Mouse (Mus musculus) cerebellum, adult 8-10 months (tissue): ENCODE measurements at regions not wholly inside any gene's neighbourhood (a gene's known extent, or its start where the extent isn't known, plus 50 kb on each side); places are given as distances from the start of the nearest gene placed in this dataset.
A peak's percentile ranks its signal among the peaks of the same experiment; 100 is the strongest.

Source experiments
- DNase-seq: peaks from one replicate; pipeline ENCODE4 v3.0.0; 2022

DNA sequence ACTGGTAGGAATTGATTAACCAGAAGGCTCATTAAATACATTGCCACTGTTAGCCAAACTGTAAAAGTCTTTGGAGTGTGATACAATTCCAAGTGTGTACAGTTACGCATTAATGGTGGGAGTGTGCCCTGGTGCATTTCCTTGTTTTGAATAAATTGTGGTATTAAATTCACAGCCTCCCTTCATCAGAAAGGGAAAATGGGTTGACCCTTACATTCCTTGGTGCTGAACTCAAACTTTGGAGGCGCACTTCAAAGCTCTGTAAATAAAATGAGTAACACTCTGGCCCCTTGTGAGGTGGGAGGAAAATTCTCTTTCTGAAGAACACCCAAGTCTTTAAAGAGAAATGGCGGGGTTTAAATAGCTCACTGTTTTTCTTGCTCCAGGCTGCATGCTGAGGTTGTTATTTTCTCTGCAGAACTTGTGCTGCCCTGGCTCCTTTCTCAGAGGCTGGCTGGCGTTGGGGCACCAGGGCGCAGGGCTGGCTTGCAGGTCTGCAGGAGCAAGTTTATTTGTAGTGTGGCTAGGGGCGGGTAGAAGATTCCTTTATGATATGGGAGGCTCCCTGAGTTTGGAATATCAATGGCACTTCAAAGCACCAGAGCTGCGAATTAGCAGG lies 266.7 kb downstream of the Gpat3 start:
- DNase-seq: no peak

DNA sequence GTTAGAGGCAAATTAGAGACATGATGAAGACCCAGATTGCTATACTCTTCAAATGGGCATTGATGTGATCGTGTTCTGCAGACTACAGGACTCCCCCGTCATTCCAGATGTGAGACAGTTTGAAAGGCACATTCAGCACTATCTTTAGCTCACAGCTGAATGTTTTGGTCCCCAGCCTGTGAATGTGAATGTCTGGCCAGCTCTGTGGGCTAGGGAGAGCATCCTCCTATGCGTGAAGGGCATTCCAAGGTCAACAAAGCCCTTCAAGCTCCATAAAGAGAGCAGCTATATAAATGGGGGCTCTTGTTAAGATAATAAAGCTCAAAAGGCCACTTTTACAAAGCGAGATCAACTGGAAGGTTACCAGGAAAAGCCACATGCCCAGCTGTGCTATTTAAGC lies 266.1 kb downstream of the Gpat3 start:
- DNase-seq: no peak

DNA sequence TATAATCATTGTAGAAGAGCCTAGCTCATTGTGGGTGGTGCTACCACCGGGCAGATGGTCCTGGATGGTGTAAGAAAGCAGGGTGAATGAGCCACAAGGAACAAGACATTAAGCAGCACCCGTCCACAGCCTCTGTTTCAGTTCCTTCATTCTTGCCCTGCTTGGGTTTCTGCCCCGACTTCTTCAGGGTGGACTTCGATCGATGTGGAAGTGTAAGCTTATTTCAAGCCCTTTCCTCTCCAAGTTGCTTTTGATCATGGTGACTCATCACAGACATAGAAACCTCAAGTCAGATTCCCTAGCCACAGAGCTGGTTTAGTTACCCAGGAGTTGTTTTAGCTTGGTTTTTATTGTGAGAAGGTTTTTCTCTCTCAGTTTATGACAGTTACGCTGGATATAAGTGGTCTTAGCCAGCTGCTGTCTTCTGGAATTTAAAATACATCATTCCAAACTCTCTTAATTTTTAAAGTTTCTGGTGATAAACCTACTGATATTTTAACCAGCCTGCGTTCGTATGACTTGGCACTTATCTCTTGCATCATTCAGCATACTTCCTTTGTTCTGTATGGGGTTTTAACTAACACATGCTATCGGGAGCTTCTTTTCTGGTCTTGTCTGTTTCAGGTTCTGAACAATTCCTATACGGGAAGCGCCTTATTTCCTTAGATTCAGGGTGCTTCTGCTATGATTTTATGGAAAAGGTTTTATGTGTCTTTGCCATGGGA lies 255.6 kb downstream of the Gpat3 start:
- no peak for DNase-seq

DNA sequence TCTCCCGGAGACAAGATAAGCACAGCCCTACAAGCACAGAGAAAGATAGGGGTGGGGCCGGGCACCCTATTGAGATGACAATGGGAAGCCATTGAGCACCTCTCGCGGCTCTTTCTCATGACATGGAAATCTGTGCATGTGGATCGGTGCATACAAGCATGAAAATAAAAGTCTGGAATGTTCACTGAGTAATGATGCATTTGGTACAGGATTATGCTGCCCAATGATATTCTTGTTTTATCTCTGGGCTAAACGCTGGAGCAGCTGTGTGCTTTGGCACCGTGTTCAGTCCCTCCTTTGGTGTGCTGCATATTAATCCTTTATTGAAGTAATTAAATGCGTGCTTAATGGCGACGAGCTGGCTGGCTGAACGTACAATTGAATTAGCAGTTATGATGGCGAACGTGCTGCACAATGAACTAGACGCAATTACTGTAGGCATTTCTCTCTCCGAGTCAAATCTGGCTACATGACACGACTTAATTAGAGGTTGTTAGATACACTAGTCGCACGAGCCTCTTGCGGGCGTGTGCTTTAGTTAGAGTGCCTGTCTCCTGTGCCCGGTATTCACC lies 245.6 kb downstream of the Gpat3 start:
- DNase-seq: no peak

DNA sequence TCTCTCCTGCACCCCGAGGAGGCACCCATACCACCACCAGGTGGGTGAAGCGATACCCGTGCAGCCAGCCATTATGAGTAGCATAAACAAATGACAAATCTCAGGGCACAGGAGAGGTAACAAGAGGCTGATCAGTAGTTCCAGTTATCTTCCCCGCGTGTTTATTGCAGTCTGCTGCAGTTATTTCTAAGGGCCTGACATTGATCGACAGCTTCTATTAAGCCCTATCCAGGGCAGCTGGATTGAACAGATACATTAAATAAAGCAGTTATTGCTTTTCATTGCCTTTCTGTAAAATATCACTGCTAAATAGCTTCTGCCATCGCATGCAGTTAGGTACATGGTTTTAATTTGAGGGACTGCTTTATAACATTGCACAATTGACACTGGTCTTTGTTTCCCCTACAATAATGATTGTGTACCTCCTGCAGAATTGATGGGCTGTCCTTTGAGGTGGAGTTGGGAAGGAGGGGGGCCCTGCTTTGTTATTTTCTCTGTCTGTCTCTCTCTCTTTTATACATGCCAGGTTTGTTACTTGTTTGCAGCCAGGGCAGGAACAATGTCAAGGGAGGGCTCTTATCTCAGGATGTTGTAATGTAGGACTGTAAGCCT lies 245.0 kb downstream of the Gpat3 start:
- DNase-seq: no peak

DNA sequence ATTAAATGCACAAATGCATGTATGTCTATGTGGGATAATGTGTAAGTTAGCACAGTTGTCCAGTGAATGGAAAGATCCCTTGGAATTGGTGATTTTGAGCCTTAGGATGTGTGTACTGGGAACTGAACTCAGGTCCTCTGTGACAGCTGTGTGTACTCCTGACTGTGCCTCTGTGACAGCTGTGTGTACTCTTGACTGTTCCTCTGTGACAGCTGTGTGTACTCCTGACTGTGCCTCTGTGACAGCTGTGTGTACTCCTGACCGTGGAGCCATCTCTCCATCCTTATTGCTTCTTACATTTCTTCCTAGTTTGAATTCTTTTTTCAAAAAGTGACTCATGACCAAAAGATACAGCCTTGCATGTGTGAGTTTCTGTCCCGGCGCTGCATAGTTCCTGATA lies 239.7 kb downstream of the Gpat3 start:
- no peak for DNase-seq

DNA sequence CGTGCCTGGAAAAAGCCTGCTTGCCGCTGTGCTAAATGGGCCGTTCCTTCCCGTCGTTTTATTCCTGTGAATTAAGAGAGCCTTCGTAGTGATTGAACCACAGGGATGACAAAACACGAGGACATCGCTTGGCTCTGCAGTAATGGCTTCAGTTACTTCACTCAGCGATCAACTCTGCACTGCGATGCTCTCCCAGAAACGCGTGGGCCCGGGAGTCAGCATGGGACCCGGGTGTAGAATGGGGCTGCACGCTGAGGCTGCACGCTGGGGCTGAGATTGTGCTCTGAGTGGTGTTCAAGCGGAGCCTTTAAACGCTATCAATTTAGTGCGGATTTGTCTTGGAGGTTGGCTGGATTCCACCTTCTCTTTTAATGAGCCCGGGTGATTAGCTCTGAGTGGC lies 237.1 kb downstream of the Gpat3 start:
- DNase-seq: no peak

DNA sequence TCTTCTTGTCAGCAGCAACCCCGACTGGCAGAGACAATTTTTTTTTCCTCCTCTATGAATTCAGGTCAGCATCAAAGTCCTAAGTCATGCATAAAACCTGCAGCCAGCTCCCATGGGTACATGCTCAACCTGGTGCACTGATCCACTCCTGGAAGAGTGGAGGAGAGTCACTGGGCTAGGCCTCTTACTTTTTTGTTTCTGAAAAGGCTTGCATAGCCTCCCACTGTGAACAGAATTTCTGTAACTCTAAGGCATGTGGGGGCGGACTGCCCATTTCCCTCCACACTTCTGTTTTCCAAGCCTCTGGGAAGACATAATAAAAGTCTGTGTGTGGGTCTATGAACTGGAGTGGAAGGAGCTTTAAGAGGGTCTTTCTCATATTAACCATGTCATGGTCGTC lies 218.8 kb downstream of the Gpat3 start:
- DNase-seq: no peak

DNA sequence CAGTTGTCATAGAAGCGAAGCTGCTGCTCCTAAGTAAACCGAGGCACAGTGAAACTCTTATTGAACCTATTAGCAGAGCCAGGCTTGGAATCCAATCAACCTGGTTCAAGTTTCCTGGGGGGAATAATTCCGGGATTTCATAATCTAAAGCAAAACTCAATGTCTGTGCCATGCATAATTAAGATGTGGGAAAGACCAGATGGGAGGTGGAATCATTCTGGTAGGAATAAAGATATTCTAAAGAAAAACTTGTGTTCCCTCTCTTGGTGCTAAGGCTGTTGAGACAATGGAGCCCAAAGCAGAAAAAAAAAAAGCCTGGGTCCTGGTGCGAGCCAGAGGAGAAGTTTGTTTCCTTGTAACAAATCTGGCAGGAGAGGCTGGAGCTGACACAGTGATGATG lies 217.7 kb downstream of the Gpat3 start:
- DNase-seq: no peak

DNA sequence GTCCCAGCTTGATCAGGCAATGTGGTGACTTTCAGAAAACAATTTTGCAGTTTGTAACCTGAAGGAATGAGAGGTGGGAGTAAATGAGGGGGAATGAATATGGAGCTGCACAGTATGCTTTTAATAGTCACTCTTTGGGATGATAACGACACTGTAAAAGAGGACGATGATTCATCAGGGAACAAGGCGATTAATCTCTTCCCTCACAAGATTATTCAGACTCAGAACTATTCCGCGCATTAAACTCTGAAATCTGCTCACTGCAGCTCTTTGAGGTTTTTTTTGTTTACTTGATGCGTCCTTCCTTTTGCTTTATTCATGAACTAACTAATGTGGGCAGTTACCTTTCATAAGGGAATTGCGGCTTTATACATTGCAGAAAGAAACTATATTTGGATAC lies 206.1 kb downstream of the Gpat3 start:
- DNase-seq: no peak

DNA sequence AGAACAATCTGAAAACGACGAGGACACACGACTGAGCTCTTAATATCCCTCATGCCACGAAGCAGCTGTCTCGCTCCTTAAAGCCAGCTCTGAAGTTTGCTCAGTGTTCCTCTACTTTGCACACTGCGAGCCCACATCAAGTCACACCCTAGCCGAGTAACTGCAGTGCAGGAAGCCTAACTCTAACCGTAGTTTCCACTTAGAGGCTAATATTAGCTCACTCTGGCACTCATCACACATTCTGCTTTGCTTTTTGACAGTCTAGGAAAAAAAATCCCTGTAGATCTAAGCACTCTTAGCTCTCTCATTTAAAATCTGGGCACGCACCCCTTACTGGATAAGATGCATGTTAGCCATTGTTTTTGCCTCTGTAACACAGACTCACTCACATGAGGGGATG lies 195.0 kb downstream of the Gpat3 start:
- DNase-seq: no peak

DNA sequence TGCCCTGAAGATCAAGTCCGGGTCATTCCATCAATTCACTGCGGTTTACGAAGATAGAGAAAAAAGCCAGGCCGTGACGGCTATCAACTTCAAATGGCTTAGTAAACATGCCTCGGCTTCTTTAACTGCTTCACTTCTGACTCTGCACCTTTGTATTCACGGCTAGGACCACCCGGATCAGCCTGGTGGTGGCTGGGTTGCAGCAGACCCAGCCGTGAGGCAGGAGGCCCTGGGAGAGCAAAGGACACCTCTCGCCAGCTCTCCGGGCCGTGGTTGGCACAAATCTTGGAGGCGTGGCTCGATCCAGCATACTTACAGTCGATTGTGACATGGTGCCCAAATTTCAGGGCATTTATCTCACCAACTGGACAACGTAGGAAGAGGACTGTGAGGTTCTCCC lies 187.5 kb downstream of the Gpat3 start:
- DNase-seq: no peak

DNA sequence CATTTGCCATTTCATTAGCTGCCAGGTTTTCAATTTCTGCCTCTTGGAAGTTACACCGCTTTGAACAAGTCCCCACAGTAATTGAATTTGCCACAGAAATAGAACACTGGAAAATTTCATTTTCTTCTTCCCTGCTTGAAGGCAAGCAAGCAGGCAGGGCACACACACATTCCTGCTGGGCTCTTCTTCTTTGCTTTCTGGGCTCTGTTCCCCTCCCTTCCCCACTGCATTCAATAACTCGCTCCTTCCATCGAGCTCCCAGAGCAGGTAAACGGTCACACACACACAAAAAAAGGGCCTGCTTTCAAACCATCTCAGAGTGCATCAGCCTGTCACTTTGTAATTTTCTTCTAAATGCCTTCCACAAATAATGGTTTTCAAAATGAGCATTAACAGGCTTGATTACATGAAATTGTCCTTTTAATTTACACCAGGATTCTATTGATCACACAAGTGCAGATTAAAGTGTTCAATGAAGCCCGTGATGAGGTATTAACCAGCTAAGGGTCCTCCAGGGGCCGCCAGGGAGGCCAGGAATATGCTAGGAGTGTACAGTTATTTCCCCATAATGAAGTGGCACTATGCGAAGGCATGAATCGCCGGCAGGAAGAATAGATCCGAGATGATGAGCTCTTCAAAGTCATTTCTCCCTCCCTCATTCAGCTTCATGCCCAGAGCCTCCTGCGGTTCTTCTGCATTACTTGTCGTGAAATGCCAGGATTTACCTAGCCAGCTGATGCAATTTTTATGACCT lies 186.8 kb downstream of the Gpat3 start:
- DNase-seq: no peak

DNA sequence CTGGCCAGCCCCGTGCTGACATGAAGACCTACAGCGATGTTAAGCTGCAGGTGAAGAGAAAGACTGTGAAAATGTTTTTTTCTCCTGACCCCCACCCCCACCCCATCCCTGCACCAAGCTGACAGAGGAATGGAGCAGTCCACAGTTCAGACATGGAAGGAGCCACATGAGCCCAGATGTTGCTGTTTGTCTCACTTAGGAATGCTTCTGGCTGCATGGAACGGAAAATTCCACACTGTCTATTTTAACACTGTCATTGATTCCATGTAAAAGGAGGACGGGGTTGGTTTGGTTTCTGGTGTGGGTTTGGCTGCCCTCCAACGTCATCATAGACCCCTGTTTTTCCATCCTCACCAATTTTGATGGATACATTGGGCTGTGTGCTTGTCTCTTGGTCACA lies 179.3 kb downstream of the Gpat3 start:
- DNase-seq: no peak

DNA sequence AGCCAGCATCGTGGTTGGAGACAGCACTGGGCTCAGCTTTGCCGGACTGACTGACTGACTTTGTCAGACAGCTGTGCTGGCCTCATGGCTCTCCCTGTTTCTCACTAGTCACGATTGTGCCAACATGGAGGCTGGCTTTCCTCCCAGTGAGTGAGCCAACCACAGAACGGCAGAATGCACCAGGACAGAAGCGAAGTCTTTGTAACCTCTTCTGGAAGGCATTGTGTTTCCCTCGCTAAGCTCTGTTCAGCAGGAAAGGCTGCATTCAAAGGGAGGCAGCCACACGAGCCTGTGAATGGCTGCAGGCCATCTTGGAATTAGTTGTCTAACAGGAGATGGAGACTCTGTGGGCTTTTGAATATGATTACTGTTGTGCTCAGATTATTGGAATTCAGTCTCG lies 178.3 kb downstream of the Gpat3 start:
- DNase-seq: no peak

DNA sequence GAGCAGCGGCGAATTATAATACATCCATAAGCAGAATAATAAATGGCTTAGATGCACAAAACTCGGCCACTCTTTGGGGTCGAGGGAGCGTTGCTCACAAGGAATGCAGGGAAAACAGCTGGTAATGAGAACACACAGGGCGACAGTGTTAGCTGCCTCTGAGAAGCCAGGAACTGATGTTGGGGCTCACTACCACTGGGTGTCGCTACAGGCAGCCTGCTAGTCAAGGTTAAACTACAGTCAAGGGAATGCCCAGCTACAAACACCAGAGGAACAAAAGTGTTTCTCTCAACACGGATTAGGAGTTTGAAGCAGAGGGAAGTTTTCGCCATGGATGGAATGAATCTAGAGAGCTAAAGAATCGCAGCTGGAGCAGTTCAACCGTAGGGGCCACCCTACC lies 175.3 kb downstream of the Gpat3 start:
- DNase-seq: peak; percentile 43

DNA sequence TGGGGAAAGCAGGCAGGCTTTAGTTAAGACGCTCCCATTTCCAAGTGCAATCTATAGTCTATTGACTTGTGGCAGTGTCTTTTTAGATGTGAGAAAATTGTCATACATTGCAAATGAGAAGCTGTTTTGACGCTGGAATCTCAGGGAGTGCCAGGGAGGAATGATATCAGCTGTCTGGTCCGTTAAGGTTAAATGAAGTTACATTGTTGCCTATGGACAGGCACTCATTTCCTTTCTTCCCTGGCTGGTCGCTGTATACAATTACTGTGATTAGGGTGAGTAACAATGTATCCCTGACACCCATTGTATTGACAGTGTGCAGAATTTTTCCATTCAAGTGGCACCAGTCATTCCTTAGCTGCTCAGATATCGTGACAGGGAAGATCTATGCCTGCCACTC lies 168.3 kb downstream of the Gpat3 start:
- DNase-seq: no peak

DNA sequence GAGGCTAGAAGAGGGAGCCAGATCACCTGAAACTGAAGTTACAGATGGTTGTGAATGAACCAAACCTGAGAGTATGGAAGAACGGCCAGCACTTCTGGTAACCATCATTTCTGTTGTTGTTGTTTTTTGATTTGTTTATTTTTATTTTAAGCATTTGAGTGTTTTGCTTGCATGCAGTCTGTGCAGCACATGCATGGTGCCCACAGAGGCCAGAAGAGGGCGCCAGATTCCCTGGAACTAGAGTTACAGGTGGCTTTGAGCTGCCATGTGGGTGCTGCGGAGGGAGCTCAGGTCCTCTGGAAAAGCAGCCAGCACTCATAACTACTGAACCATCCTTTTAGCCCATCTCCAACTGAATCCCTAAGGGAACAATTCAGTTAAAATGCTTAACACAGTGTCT lies 159.7 kb downstream of the Gpat3 start:
- DNase-seq: no peak

DNA sequence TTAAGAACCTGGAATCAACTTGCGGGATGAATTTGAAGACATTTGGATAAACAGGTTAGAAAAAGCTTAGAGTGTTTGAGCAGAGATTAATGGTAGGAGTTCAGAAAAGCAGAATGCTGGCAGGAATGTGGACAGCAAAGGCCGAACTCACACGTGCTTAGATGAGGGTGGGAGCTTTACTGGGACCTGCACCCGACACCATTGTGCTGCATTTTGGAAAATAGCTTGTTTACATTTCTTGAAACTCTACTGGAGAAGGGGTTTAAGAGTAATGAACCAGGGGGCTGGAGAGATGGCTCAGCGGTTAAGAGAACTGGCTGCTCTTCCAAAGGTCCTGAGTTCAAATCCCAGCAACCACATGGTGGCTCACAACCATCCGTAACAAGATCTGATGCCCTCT lies 154.9 kb downstream of the Gpat3 start:
- DNase-seq: no peak

DNA sequence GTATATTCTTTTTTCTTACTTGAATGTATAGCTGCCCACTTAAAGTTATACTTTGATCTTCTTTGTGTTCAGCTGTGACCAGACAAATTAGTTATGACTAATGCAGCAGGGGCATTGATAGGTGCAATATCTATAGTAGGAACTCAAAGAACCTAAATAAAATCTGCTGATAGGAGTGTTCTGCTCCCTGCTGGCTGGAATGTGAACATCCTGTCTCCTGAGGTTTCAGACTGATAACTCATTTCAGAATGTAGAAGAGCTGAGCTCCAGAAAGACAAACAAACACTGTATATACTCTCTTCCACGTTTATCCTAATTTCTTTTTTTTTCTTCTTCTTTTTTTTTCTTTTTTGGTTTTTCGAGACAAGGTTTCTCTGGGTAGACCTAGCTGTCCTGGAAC lies 146.9 kb downstream of the Gpat3 start:
- DNase-seq: no peak

DNA sequence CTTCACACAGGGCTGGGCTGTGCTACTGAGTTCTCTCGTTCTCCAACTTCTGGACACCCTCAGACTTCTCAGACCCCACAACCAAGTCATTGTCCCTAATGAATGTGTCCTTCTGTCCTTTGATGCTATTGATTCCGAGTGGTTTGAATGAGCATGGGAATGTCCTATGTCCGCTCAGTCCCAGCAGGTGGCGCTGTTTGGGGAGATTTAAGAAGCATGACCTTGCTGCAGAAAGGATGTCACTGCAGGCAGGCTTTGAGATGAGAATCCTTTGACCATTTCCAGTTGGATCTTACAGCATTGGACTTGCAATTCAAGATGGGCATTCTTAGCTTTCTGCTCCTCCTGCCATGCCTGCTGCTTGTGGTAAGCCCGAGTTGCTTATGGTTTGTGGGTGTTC lies 146.1 kb downstream of the Gpat3 start:
- peak; percentile 10 for DNase-seq

DNA sequence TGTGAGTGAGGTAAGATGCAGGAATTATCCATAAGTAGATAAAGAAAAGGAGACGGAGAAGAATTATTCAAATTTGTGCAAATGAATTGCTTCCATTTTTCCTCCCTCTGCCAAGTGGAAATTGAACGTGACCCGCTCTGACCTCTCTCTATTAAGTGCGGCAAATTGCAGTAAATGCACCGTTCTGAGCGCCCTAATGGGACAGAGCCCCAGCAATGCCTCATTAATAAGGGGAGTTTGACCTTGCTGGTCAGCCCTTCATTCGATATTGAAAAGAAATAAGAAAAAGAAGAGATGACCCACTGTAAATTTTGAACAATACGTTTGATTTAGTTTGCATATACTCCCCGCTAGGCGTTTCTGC lies 137.0 kb downstream of the Gpat3 start:
- DNase-seq: no peak

DNA sequence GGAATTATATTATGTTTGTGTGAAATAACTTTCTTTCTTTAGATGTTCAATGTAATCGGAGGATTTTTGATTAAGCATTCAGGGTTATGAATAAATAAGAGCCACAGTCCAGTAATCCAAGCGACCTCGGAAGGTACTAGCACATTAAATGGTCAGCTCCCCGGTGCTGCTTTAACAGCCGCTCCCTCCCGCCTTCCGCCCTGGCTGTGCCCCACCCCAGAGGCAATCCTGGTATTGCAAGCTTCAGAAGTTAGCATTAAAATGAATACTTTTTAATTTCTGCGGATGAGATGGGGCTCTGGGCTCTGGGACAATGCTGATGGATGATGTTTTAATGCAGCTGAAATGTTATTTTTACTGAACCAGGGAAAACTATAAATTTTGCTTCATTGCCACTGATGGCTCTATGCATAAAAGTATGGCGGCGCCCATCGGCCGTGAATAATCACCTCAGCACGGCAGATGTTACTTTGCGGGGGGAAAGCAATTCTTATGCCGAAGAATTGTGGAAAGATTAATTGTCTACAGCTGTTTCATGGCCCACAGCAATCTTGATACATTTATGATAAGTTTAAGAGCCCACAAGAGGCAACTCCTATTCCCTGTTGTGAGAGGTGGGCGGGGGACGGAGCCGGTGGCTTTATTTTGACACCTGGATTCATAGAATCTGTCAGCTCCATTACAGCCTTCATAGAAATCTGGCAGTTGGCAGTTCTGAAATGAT lies 136.5 kb downstream of the Gpat3 start:
- DNase-seq: no peak
